Mouse (Mus musculus) cerebellum, adult 2 months (tissue): ENCODE results near the gene Cnga4. TPM values are rescaled to one million over a fixed set of nuclear protein-coding genes. Genes with fewer than 3 reads are reported as not detected.

Source experiments
- DNase-seq, 2 experiments: peaks; one replicate each; pipeline ENCODE4 v3.0.0; 2021
- H3K27ac ChIP-seq: fragments of 200-500 bp; 2 replicates; pipeline ENCODE4 v1.5.1; 2012; ENCODE audit warnings: low read length, control low read depth, inconsistent platforms; ENCODE audit not compliant: insufficient read depth
- H3K27me3 ChIP-seq: fragments of 200-500 bp; 2 replicates; pipeline ENCODE4 v1.6.1; 2012; ENCODE audit warnings: inconsistent platforms, mild to moderate bottlenecking, low read length, moderate library complexity; ENCODE audit not compliant: control insufficient read depth, insufficient read depth
- H3K4me1 ChIP-seq: fragments of 200-500 bp; 2 replicates; pipeline ENCODE4 v1.6.1; 2011; ENCODE audit warnings: low read length; ENCODE audit not compliant: control insufficient read depth, insufficient read depth
- H3K4me3 ChIP-seq: fragments of 200-500 bp; replicated peaks from 2 replicates; pipeline ENCODE3; 2011; ENCODE audit warnings: mild to moderate bottlenecking, low read depth, low read length, control low read depth; ENCODE audit not compliant: insufficient read depth
- CTCF ChIP-seq: fragments of 200-500 bp; IDR thresholded peaks from 2 replicates; pipeline ENCODE4 v1.5.1; 2011; ENCODE audit warnings: low read depth, mild to moderate bottlenecking, control low read depth, low read length, moderate library complexity, borderline replicate concordance; ENCODE audit not compliant: insufficient read depth
- POLR2A ChIP-seq: fragments of 200-500 bp; IDR thresholded peaks from 2 replicates; pipeline ENCODE4 v1.6.1; 2011; ENCODE audit warnings: low read length, control low read depth, borderline replicate concordance; ENCODE audit not compliant: insufficient read depth
- WGBS: fragments of 180-500 bp; shearing (Covaris S2); methylation state at CpG from one replicate; pipeline ENCODE4 v1.1.7; 2018; 5-methylcytosine and 5-hydroxymethylcytosine counted together
- polyA plus RNA-seq: library from polyadenylated mRNA; depleted of rRNA; stranded (reverse); fragments of >200 nt; gene quantifications from 2 replicates; pipeline ENCODE4 v1.2.3, GENCODE M21; 2012

Cnga4 gene
- polyA plus RNA-seq, 1 experiment: 1.1 TPM

GRCm38 (mm10) chr7:105420903-105421302, 16.5 kb downstream of the Cnga4 start:
- no peak for TF ChIP-seq CTCF
- TF ChIP-seq POLR2A: no peak
- 68% methylated on average over 2 of the region's 2 CpGs for WGBS
- DNase-seq: no peak
- H3K4me1 ChIP-seq: no peaks in the 10 kb centered on the region
- no peaks in the 10 kb centered on the region for H3K27me3 ChIP-seq
- H3K27ac ChIP-seq: no peak overlapping the region
- no peak overlapping the region for H3K4me3 ChIP-seq

GRCm38 (mm10) chr7:105424368-105424767, 20.0 kb downstream of the Cnga4 start:
- Histone ChIP-seq H3K27me3 (no peaks in the 10 kb centered on the region), H3K27ac (no peak overlapping the region), H3K4me1 (no peaks in the 10 kb centered on the region), H3K4me3 (no peak overlapping the region)
- no peak for TF ChIP-seq POLR2A
- TF ChIP-seq CTCF: no peak
- 47% methylated on average over 5 of the region's 5 CpGs for WGBS
- DNase-seq: no peak

GRCm38 (mm10) chr7:105425424-105426043, 21.2 kb downstream of the Cnga4 start, which contains the start of gene Cckbr:
Cckbr (plus strand) TSS chr7:105425731.
- TF ChIP-seq CTCF (no peak), POLR2A (no peak)
- H3K4me3 ChIP-seq: no peak within 1 kb of the TSS
- H3K27ac ChIP-seq: no peak within 1 kb of the TSS
- H3K4me1 ChIP-seq: no peaks in the 10 kb centered on the region
- no peak for DNase-seq
- WGBS: 2% methylated on average over 31 of the region's 31 CpGs
- H3K27me3 ChIP-seq: no peaks in the 10 kb centered on the region

GRCm38 (mm10) chr7:105426051-105426450, 21.7 kb downstream of the Cnga4 start:
- under 1% methylated on average over 11 of the region's 11 CpGs for WGBS
- Histone ChIP-seq H3K27me3 (no peaks in the 10 kb centered on the region), H3K27ac (no peak overlapping the region), H3K4me3 (no peak overlapping the region), H3K4me1 (no peaks in the 10 kb centered on the region)
- no peak for DNase-seq
- TF ChIP-seq CTCF (no peak), POLR2A (no peak)

GRCm38 (mm10) chr7:105432058-105432457, 27.7 kb downstream of the Cnga4 start:
- H3K4me3 ChIP-seq: no peak overlapping the region
- WGBS: 24% methylated on average over 1 of the region's 1 CpGs
- H3K27me3 ChIP-seq: no peaks in the 10 kb centered on the region
- TF ChIP-seq POLR2A: no peak
- TF ChIP-seq CTCF: no peak
- DNase-seq: no peak
- no peaks in the 10 kb centered on the region for H3K4me1 ChIP-seq
- H3K27ac ChIP-seq: no peak overlapping the region

- DNase-seq: no peak
- 86% methylated on average over 17 of the region's 17 CpGs for WGBS
Measured at GRCm38 (mm10) chr7:105433859-105434258, 29.5 kb downstream of the Cnga4 start.

GRCm38 (mm10) chr7:105434798-105435197, 30.4 kb downstream of the Cnga4 start:
- Histone ChIP-seq H3K27me3 (no peaks in the 10 kb centered on the region), H3K27ac (no peak overlapping the region), H3K4me1 (no peaks in the 10 kb centered on the region), H3K4me3 (no peak overlapping the region)
- no peak for TF ChIP-seq CTCF
- no peak for TF ChIP-seq POLR2A
- DNase-seq: no peak
- 80% methylated on average over 22 of the region's 22 CpGs for WGBS

More at GRCm38 (mm10) chr7:105433859-105434258, 29.5 kb downstream of the Cnga4 start:
- H3K27ac ChIP-seq: no peak overlapping the region
- no peaks in the 10 kb centered on the region for H3K27me3 ChIP-seq
- H3K4me1 ChIP-seq: no peaks in the 10 kb centered on the region
- no peak overlapping the region for H3K4me3 ChIP-seq
- TF ChIP-seq POLR2A (no peak), CTCF (no peak)

- WGBS: 54% methylated on average over 7 of the region's 7 CpGs
- no peak for DNase-seq
- Histone ChIP-seq H3K4me3 (no peak overlapping the region), H3K27ac (no peak overlapping the region), H3K4me1 (no peaks in the 10 kb centered on the region), H3K27me3 (no peaks in the 10 kb centered on the region)
- TF ChIP-seq POLR2A: no peak
- TF ChIP-seq CTCF: no peak
Measured at GRCm38 (mm10) chr7:105437979-105438772, 33.8 kb downstream of the Cnga4 start.
